Mouse (Mus musculus) heart, adult 2 months (tissue): ENCODE results near the gene Mettl25.

Experiments
- CTCF ChIP-seq: fragments of 200-600 bp; IDR thresholded peaks from 2 replicates; pipeline ENCODE4 v1.8.1; 2022; ENCODE audit warnings: antibody characterized with exemption, mild to moderate bottlenecking, moderate library complexity
- EP300 ChIP-seq: fragments of 200-500 bp; IDR thresholded peaks from 2 replicates; pipeline ENCODE4 v1.6.1; 2011; ENCODE audit warnings: low read depth, low read length, control low read depth; ENCODE audit not compliant: insufficient read depth

GRCm38 (mm10) chr10:105760460-105760859, 80.7 kb downstream of the Mettl25 start:
- no peak for TF ChIP-seq EP300
- no peak for TF ChIP-seq CTCF
